Mouse (Mus musculus) large intestine, adult 2 months (tissue): ENCODE measurements around the gene Mxd4. TPM values are rescaled to one million over a fixed set of nuclear protein-coding genes. Genes with fewer than 3 reads are reported as not detected.
A peak's percentile ranks its signal among the peaks of the same experiment; 100 is the strongest.

ENCODE experiments used
- DNase-seq: peaks from one replicate; pipeline ENCODE4 v3.0.0-alpha.2; 2012; ENCODE audit warnings: low read depth, low spot score
- WGBS: fragments of 180-500 bp; shearing (Covaris S2); methylation state at CpG from one replicate; pipeline ENCODE4 v1.1.7; 2018; 5-methylcytosine and 5-hydroxymethylcytosine counted together
- polyA plus RNA-seq: library from polyadenylated mRNA; depleted of rRNA; stranded (reverse); fragments of >200 nt; gene quantifications from 2 replicates; pipeline ENCODE4 v1.2.3, GENCODE M21; 2012; rRNA removed

The Mxd4 gene
- polyA plus RNA-seq, result 48.9 and 65.6 TPM in 2 replicates

GRCm38 (mm10) chr5:34187601-34188316, at the start of gene Mxd4:
Gene Mxd4 (minus strand): TSS chr5:34187720.
- peak; percentile 97 for DNase-seq
- under 1% methylated on average over 60 of the region's 60 CpGs for WGBS

- DNase-seq, result no peak
Observed at GRCm38 (mm10) chr5:34235898-34236420, 48.4 kb upstream of the Mxd4 start.

DNA sequence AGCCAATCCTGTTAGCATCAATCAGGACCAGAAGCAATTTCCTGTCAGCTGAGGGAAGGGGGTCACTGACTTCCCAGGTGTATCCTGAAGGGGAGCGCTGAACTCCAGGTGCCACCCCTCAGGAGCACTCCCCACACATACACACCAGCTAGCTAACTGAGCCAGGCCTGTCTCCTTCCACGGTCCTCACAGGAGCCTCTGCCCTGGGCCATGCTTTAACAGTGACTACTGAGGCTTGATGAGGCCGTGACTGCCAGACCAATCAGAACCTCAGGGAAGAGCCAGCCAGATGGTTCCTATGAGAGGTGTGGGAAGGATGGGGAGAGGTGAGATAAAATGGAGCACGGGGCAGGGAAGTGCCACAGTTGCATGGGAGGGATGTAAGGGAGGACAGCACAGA, 47.5 kb upstream of the Mxd4 start:
- no peak for DNase-seq
- 73% methylated on average over 4 of the region's 4 CpGs for WGBS

More at GRCm38 (mm10) chr5:34235898-34236420, 48.4 kb upstream of the Mxd4 start:
- WGBS, result 50% methylated on average over 10 of the region's 10 CpGs

- no peak for DNase-seq
- 83% methylated on average over 6 of the region's 6 CpGs for WGBS
Observed at GRCm38 (mm10) chr5:34233221-34233515, 45.6 kb upstream of the Mxd4 start.

- WGBS, result 56% methylated on average over 8 of the region's 8 CpGs
- no peak for DNase-seq
Observed at GRCm38 (mm10) chr5:34232481-34233220, 45.1 kb upstream of the Mxd4 start.

DNA sequence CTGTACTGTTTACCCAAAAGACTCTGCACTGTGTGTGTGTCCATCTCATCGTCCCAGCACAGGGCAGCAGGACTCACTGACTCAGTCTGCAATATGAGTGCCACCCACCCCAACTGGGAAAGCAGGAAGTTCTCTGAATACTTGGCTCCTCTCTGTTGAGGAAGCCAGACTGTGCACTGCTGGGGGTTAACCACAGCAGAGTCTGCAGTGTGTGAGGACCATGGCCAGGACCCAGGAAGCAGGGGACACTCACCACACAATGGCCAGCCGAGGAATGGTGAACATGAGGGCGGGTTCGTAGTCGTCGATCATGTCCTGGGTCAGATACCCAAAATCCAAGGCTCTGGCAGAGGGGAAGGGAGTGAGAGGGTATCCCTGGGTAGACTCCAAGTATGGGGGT, 44.4 kb upstream of the Mxd4 start:
- DNase-seq, result no peak
- WGBS, result 63% methylated on average over 6 of the region's 6 CpGs

DNA sequence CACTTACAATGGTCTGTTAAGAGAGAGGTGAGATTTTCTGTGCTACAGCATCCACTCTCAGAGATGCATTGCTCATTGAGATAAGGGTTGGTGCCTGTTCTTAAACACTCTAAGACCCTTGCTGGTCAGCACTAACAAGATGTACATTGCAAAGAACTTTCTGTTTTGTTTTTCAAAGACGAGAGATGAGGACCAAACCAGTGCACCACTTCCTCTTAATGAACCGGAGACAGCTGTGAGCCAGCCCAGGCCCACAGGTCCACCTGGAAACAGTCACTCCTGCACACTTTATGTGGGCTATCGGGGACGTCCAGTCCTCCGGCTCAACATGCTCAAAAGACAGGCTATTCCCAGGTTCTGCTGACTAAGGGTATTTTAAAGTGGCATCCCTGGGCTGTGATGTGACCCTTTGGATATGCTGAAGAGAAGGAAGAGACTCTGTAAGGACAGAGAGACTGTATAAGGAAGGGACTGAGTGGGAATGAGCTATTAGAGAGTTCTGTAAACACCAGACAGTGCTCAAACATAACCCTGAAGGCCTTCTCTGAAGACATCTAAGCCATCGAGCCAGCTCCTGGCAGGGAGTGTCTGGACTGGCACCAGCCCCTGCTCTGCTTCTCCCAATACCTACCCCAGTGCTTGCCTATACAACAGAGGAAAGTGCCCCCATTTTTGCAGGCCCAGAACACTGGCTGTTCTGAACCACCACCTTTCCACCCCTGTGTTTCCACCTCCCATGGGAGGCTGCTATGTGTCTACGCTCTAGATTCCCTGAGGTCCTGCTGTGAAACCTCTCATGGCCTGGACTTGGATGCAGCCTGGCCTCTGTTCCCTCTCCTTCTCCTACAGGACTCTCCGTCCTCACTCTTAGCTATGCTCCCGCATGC, 43.3 kb upstream of the Mxd4 start:
- 63% methylated on average over 9 of the region's 9 CpGs for WGBS
- no peak for DNase-seq

- no peak for DNase-seq
- 86% methylated on average over 5 of the region's 5 CpGs for WGBS
Observed at GRCm38 (mm10) chr5:34229503-34229902, 42.0 kb upstream of the Mxd4 start.

- WGBS, result 89% methylated on average over 2 of the region's 2 CpGs
- DNase-seq, result no peak
Observed at GRCm38 (mm10) chr5:34225516-34225915, 38.0 kb upstream of the Mxd4 start.

DNA sequence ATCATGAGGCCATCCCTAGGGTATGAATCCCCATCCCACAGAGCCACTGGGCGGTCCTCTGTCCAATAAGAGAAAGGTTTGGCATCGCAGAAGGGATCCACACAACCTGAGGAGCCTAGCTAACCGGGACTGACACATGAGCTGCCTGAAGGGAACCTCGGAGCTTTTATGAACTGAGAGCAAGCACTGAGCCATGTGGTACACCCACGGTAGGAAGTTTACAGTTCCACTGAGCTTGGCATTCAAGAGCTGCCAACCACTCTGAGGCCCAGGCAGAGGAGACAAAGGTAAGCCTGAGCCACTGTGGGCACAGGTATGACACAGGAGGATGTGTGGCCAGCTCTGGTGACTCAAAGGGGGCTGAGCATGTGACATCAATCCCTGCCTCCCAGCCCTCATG, 37.0 kb upstream of the Mxd4 start:
- no peak for DNase-seq
- WGBS, result 72% methylated on average over 5 of the region's 5 CpGs

DNA sequence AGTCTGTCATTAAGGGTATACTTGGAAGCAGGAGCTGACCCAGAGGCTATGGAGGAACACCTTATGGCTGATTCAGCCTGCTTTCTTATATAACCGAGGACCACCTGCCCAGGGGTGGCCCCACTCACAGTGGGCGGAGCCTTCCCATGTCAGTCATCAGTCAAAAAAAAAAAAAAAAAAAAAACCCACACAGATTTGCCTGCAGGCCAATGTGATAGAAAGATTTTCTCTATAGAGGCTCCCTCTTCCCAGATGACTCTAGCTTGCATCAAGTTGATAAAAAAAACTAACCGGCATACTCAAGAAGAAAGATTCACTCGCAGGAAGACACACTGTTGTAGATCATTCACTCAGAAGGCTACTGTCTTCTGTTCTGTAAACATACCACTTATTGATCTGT, 32.5 kb upstream of the Mxd4 start:
- DNase-seq, result no peak
- 69% methylated on average over 4 of the region's 4 CpGs for WGBS

DNA sequence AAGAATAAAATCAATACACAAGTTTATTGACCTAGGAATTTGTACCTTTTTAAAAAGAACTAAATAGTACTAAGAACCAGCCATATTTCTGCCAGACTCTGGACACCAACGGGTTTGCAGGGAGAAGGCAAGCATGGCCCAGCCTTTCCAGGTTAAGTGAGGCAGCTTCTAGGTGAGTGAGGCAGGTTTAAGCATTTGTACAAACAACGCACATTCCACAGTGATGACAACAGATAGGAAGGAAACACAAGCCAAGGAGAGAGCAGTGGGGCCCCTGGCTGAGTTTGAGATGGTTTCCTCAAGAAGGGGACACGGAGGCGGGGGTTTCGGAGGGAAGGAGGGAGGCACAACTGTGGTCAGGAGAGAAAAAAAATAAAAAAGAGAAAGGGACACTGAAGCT, 31.2 kb upstream of the Mxd4 start:
- WGBS, result 38% methylated on average over 5 of the region's 5 CpGs

GRCm38 (mm10) chr5:34217756-34218155, 30.2 kb upstream of the Mxd4 start:
- 53% methylated on average over 9 of the region's 9 CpGs for WGBS
- DNase-seq, result no peak

More for the DNA sequence above, 31.2 kb upstream of the Mxd4 start:
- DNase-seq, result no peak

- WGBS, result 73% methylated on average over 7 of the region's 7 CpGs
- no peak for DNase-seq
Observed at GRCm38 (mm10) chr5:34216025-34216424, 28.5 kb upstream of the Mxd4 start.

DNA sequence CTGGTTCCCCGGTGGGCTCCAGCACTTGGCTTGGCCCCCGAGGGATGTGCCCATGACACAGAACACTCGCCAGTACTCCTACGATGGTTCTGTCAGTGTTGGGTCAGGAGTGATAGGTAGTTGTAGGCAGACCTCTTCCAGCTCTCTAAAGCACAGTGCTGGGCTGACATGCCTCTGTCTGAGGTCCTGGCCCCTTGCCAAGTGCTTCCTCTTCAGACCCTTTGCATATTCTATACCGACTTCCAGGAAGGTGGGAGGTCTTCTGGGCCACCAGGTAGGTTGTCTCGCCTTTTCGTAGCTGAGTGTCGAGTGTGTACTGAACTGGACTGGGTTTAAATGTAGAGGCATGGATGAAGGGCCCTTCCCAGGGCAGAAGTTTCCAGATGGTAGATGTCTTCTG, 26.1 kb upstream of the Mxd4 start:
- DNase-seq, result no peak
- 56% methylated on average over 8 of the region's 8 CpGs for WGBS

DNA sequence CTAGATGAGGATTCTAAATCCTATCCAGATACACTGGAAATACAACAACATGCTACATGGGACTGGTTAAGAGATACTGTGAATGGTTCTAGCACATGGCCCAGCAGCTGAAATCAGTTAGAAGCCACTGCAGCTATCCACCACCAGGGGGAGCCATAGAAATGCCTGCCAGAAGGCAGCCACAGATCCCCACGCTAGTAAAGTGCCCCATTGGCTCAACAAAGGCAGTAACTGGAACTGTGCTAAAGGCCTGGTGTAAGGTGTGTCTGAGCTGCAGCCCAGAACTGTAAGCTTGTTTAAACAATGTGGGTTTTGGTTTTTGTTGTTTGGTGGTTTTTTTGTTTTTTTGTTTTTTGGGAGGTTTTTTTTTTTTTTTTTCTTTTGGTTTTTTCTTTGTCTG, 22.8 kb upstream of the Mxd4 start:
- DNase-seq, result no peak
- 0% methylated on average over 1 of the region's 1 CpGs for WGBS

DNA sequence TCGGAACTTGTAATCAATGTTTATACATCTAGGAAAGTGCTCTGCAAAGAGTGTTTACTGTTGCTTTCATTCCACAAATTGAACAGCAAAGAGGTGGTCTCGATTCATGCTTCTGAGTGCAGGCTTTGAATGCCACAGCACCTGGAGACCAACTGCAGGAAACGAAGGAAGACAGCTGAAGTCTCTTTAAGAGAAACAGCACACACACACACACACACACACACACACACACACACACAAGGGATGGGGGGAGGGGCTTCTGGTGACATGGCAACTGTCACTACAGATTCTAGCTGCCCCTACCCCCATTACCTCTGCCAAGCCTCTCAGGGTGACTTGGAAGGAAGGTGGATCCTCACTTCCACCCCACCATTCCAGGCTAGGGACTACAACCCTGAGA, 20.0 kb upstream of the Mxd4 start:
- WGBS, result 19% methylated on average over 3 of the region's 3 CpGs
- DNase-seq, result no peak

GRCm38 (mm10) chr5:34205788-34206187, 18.3 kb upstream of the Mxd4 start:
- no peak for DNase-seq
- 58% methylated on average over 2 of the region's 2 CpGs for WGBS

- WGBS, result 84% methylated on average over 2 of the region's 2 CpGs
- DNase-seq, result no peak
Observed at GRCm38 (mm10) chr5:34204911-34205310, 17.4 kb upstream of the Mxd4 start.

DNA sequence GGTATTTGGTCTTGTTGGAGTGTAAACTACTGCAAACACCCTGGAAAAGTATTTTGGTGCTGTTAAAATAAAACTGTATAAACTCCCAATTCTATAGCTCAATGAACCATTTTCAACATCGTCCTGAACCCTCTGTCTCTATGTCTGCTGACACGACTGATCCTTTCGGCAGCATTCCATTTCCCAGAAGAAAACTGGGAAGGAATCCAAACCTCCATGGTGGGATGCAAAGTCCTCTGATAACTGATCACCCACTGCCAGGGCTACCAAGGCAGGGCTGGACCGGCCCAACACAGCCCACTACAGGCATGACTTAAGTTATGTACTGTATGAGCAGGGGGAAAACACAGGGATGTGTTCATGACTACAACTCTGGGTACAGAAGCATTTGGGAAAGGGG, 14.5 kb upstream of the Mxd4 start:
- DNase-seq, result no peak
- WGBS, result 73% methylated on average over 4 of the region's 4 CpGs
